Mouse (Mus musculus) stomach, embryonic 14.5 days (tissue): Measurements from ENCODE around the gene Megf6. TPM values are rescaled to one million over a fixed set of nuclear protein-coding genes. Genes with fewer than 3 reads are reported as not detected.

Experiments used
- ATAC-seq: fragments of 200-750 bp; cut with Nextera tagmentation; 2 replicates; pipeline ENCODE4 v1.8.0; 2017; ENCODE audit warnings: low read depth, moderate TSS enrichment; ENCODE audit not compliant: insufficient number of reproducible peaks, insufficient read depth, low FRiP score
- H3K27ac ChIP-seq: fragments of 300-500 bp; sonication (generic); 2 replicates; pipeline ENCODE4 v1.5.1; 2014; ENCODE audit warnings: mild to moderate bottlenecking, low read length, moderate library complexity, mixed read lengths
- H3K27me3 ChIP-seq: fragments of 300-500 bp; sonication (generic); 2 replicates; pipeline ENCODE4 v1.6.1; 2014; ENCODE audit warnings: low read length, control low read depth, mixed read lengths; ENCODE audit not compliant: control insufficient read depth, insufficient read depth
- H3K36me3 ChIP-seq: fragments of 300-500 bp; sonication (generic); 2 replicates; pipeline ENCODE4 v1.6.1; 2014; ENCODE audit warnings: mild to moderate bottlenecking, control low read depth, low read length, moderate library complexity, mixed read lengths; ENCODE audit not compliant: control insufficient read depth, insufficient read depth
- H3K4me1 ChIP-seq: fragments of 300-500 bp; sonication (generic); 2 replicates; pipeline ENCODE4 v1.6.1; 2014; ENCODE audit warnings: low read length, control low read depth, mixed read lengths; ENCODE audit not compliant: control insufficient read depth, insufficient read depth
- H3K4me2 ChIP-seq: fragments of 300-500 bp; sonication (generic); replicated peaks from 2 replicates; pipeline ENCODE4 v1.6.1; 2014; ENCODE audit warnings: low read depth, low read length, control low read depth
- H3K4me3 ChIP-seq: fragments of 300-500 bp; sonication (generic); 2 replicates; pipeline ENCODE4 v1.5.1; 2014; ENCODE audit warnings: low read depth, low read length, control low read depth
- H3K9ac ChIP-seq: fragments of 300-500 bp; sonication (generic); replicated peaks from 2 replicates; pipeline ENCODE4 v1.6.1; 2014; ENCODE audit warnings: low read depth, mild to moderate bottlenecking, control low read depth, low read length, moderate library complexity, mixed read lengths
- H3K9me3 ChIP-seq: fragments of 300-500 bp; sonication (generic); 2 replicates; pipeline ENCODE4 v1.6.1; 2016; ENCODE audit warnings: low read depth, low read length, control low read depth; ENCODE audit not compliant: control insufficient read depth
- WGBS: fragments of 180-500 bp; shearing (Covaris S2); extraction: QIAGEN DNeasy Blood & Tissue Kit; methylation state at CpG from one replicate; pipeline ENCODE4 v1.1.7; 2014; 5-methylcytosine and 5-hydroxymethylcytosine counted together
- polyA plus RNA-seq: library from polyadenylated mRNA; unstranded; fragments of >200 nt; fragmentation: Nextera tagmentation; extraction: Ambion mirVana; gene quantifications from 2 replicates; pipeline ENCODE4 v1.2.1, GENCODE M21; 2014

The Megf6 gene
- polyA plus RNA-seq, 1 experiment from 2014 or later = 16.8 TPM

GRCm38 (mm10) chr4:154167053-154167452 is 3.5 kb upstream of the Megf6 start:
- Histone ChIP-seq H3K4me1 (peaks cover 11% of the 10 kb centered on the region; the same call in 1 of the 2 replicates), H3K9ac (no peak overlapping the region), H3K9me3 (no peaks in the 10 kb centered on the region), H3K27me3 (peaks cover 13% of the 10 kb centered on the region), H3K27ac (no peak overlapping the region), H3K4me2 (no peak overlapping the region), H3K36me3 (no peaks in the 10 kb centered on the region), H3K4me3 (no peak overlapping the region)
- 24% methylated on average over 5 of the region's 5 CpGs for WGBS
- ATAC-seq = no peak

- Histone ChIP-seq H3K9ac (no peak overlapping the region), H3K27ac (no peak overlapping the region), H3K4me1 (peaks cover 13% of the 10 kb centered on the region; the same call in 1 of the 2 replicates), H3K4me2 (peak overlapping the region; percentile 99), H3K9me3 (no peaks in the 10 kb centered on the region), H3K27me3 (peaks cover 18% of the 10 kb centered on the region), H3K36me3 (no peaks in the 10 kb centered on the region), H3K4me3 (peak overlapping the region; percentile 49)
- ATAC-seq = no peak
- WGBS = under 1% methylated on average over 15 of the region's 15 CpGs
Observed at GRCm38 (mm10) chr4:154170021-154170420, 509 bp upstream of the Megf6 start.

- peaks cover 18% of the 10 kb centered on the region for H3K27me3 ChIP-seq
- no peak for ATAC-seq
- H3K27ac ChIP-seq = no peak overlapping the region
- H3K9ac ChIP-seq = peak overlapping the region; percentile 21; the same call in 1 of the 2 replicates
- H3K4me3 ChIP-seq = peak overlapping the region; percentile 49
- no peaks in the 10 kb centered on the region for H3K9me3 ChIP-seq
- peak overlapping the region; percentile 99 for H3K4me2 ChIP-seq
- no peaks in the 10 kb centered on the region for H3K36me3 ChIP-seq
- peaks cover 13% of the 10 kb centered on the region; the same call in 1 of the 2 replicates for H3K4me1 ChIP-seq
- WGBS = 2% methylated on average over 37 of the region's 37 CpGs
Observed at GRCm38 (mm10) chr4:154171151-154171930, 811 bp downstream of the Megf6 start.

GRCm38 (mm10) chr4:154171931-154172604 is 1.5 kb downstream of the Megf6 start:
- H3K4me2 ChIP-seq = peak overlapping the region; percentile 99
- peaks cover 13% of the 10 kb centered on the region; the same call in 1 of the 2 replicates for H3K4me1 ChIP-seq
- H3K9me3 ChIP-seq = no peaks in the 10 kb centered on the region
- H3K4me3 ChIP-seq = peak overlapping the region; percentile 49
- H3K36me3 ChIP-seq = no peaks in the 10 kb centered on the region
- H3K27me3 ChIP-seq = peaks cover 18% of the 10 kb centered on the region
- no peak overlapping the region for H3K27ac ChIP-seq
- ATAC-seq = no peak
- 36% methylated on average over 13 of the region's 13 CpGs for WGBS
- no peak overlapping the region for H3K9ac ChIP-seq

- H3K4me3 ChIP-seq = no peak overlapping the region
- ATAC-seq = no peak
Observed at GRCm38 (mm10) chr4:154177257-154177656, 6.7 kb downstream of the Megf6 start.

GRCm38 (mm10) chr4:154181001-154181400 is 10.5 kb downstream of the Megf6 start:
- Histone ChIP-seq H3K36me3 (no peaks in the 10 kb centered on the region), H3K4me3 (no peak overlapping the region), H3K4me2 (no peak overlapping the region), H3K9ac (no peak overlapping the region), H3K27ac (no peak overlapping the region), H3K9me3 (no peaks in the 10 kb centered on the region), H3K27me3 (no peaks in the 10 kb centered on the region), H3K4me1 (no peaks in the 10 kb centered on the region)
- WGBS = 64% methylated on average over 7 of the region's 7 CpGs
- no peak for ATAC-seq

More at GRCm38 (mm10) chr4:154177257-154177656, 6.7 kb downstream of the Megf6 start:
- H3K27me3 ChIP-seq = 0 out of 2 replicates have a peak, but pooled peaks cover 3% of the 10 kb centered on the region
- WGBS = 61% methylated on average over 8 of the region's 8 CpGs
- no peaks in the 10 kb centered on the region for H3K36me3 ChIP-seq
- no peak overlapping the region for H3K9ac ChIP-seq
- H3K4me1 ChIP-seq = 0 out of 2 replicates have a peak, but pooled peaks cover under 1% of the 10 kb centered on the region
- no peaks in the 10 kb centered on the region for H3K9me3 ChIP-seq
- no peak overlapping the region for H3K4me2 ChIP-seq
- H3K27ac ChIP-seq = no peak overlapping the region

- Histone ChIP-seq H3K4me3 (no peak overlapping the region), H3K9ac (no peak overlapping the region), H3K4me2 (no peak overlapping the region), H3K36me3 (no peaks in the 10 kb centered on the region), H3K4me1 (no peaks in the 10 kb centered on the region), H3K27me3 (no peaks in the 10 kb centered on the region), H3K9me3 (no peaks in the 10 kb centered on the region), H3K27ac (no peak overlapping the region)
- ATAC-seq = no peak
- WGBS = 71% methylated on average over 5 of the region's 5 CpGs
Observed at GRCm38 (mm10) chr4:154183566-154183965, 13.0 kb downstream of the Megf6 start.

GRCm38 (mm10) chr4:154185001-154185400 is 14.5 kb downstream of the Megf6 start:
- Histone ChIP-seq H3K4me3 (no peak overlapping the region), H3K9ac (no peak overlapping the region), H3K9me3 (no peaks in the 10 kb centered on the region), H3K27ac (no peak overlapping the region), H3K4me2 (no peak overlapping the region), H3K4me1 (no peaks in the 10 kb centered on the region), H3K36me3 (no peaks in the 10 kb centered on the region), H3K27me3 (no peaks in the 10 kb centered on the region)
- WGBS = 71% methylated on average over 5 of the region's 5 CpGs
- ATAC-seq = no peak
